Mouse (Mus musculus) cerebellum, adult 9-11 months (tissue): ENCODE results near the gene Srsf9.

Source experiments
- DNase-seq: peaks from one replicate; pipeline ENCODE4 v3.0.0; 2022

Srsf9 gene

DNA sequence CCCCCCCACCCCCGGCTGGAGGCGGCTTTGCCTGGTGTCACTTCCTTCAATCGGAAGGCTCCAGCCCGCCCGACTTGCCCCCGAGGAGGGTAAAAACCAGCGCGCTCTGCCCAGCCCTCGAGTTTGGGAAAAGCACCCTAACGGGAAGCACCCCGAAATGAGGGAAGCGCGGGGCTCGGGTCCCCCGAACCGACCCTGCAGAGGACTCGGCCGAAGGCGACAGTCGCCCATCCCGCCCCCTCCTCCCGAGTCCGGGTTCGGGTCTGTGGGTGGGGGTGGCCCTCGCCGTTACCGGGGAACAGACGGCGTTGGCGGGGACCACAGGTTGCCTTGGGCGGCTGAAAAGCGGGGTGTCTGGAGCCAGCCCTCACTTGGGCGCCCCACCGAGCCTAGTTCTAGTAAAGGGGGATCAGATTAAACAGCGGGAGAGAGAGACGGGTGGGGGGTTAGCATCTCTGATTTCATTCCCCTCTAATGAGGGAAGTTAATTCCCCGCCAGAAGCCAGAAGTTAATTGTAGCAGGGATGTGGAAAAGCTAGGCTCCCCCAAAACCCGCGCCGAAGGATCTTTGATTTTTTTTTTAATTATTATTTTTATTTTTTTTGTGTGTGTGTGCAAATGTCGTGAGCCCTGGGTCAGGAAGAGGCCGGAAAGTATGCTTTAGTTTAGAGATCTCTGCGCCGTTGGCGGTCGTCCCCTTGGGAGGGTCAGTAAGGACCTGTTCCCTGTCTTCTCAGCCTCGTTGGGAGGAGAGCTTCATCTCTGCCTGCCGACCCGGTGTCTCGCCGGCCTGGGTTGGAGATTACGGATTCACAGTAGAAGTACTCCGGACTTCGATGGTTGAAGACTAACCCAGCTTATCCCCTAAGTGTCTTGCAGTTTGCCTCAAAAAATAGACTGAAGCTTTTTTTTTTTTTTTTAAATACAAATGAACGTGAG lies 902 bp downstream of the Srsf9 start:
- peak; percentile 73 for DNase-seq

- no peak for DNase-seq
These were observed 4.0 kb downstream of the Srsf9 start for GRCm38 (mm10) chr5:115330955-115331354.

GRCm38 (mm10) chr5:115333626-115334025 lies 6.6 kb downstream of the Srsf9 start:
- DNase-seq = no peak

GRCm38 (mm10) chr5:115340007-115340406 lies 13.0 kb downstream of the Srsf9 start:
- DNase-seq = no peak

DNA sequence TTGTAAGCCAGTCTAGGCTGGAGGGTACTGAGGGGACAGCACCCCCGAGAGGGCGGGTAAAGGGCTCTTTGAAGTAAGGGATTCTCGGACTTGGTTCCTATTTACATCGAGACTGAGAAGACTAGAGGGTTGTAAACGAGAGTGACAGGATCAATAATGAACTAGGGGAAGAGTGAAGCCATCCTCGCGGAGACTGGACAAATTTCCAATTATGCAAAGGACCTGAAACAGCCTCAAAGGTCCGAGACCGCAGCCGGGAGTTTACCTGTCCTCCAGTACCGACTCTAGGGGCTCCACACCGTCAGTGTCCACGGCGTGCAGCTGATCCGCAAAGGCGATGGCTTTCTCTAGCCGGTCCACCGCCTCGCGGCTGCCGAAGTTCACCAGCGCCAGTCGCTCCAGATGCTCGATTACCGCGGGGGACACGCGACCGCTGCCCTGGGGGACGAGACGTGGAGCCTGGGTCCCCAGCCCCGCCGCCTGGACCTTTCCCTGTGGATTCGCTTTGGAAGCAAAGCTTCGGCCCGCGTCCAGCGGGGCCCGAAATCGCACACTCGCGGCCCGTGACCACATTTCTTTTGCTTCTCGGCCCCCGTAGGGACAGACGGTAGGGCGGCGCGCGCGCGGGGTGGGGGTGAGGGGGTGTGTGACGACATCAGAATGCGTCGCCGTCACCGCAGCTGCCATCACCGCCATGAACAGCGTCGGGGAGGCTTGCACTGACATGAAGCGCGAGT lies 13.8 kb downstream of the Srsf9 start, which contains the start of the genes Gatc and Triap1:
TSS of gene Gatc (minus strand) at position 602 of the 737 bp plus-strand sequence.
TSS of gene Triap1 (plus strand) at position 649 of the 737 bp plus-strand sequence.
- peak; percentile 88 for DNase-seq

DNA sequence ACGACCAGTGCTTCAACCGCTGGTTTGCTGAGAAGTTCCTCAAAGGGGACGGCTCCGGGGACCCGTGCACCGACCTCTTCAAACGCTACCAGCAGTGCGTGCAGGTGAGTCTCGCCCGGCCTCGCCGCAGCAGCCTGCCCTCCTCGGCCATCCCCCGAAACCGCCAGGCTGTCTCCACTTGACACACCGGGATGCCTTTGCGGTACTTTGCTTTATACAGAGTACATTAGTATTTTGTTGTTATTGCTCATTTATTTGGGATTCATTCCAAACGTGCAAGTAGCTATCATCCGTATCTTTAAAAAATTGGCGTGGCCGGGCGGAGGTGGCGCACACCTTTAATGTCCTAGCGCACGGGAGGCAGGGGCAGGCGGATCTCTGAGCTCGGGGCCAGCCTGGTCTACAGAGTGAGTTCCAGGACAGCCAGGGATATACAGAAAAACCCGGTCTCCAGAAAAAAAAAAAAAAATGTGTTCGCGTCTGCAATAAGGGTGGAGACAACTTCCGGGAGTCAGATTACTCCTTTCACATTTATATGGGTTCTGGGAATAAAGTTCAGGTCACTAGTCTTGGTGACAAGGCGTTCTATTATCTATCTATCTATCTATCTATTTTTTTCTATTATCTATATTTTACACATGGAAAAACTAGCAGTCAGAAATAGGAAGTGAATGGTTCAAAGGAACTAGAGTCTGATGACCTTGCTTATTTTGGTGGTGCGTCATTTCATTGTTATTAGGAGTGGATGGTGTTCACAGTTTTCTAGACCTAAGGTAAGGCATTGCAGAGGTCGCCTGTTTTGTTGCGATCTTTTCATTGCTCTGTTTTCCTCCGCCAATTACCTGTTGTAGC lies 14.6 kb downstream of the Srsf9 start:
- DNase-seq = no peak

DNA sequence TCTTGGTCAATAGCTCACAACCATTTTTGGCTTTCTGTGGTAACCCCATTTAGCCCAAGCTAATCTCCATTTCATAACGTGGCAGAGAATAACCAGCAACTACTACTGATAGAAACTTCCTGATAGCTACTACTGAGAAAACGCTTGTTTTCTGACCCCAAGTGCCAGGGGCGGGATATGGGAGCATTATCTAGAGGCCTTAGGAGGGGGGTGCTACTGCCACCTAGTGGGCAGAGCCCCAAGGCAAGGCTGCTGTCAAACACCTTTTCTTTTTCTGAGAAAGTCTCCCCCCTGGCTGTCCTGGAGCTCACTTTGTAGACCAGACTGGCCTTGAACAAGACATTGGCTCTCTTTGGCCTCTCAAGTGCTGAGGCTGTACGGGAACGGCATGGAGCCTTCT lies 20.6 kb downstream of the Srsf9 start:
- DNase-seq = peak; percentile 75

- DNase-seq = peak; percentile 99
These were observed 21.7 kb downstream of the Srsf9 start, which contains the start of gene Cox6a1 for GRCm38 (mm10) chr5:115348546-115349224. Gene Cox6a1, minus strand, starts transcription at chr5:115348981.

DNA sequence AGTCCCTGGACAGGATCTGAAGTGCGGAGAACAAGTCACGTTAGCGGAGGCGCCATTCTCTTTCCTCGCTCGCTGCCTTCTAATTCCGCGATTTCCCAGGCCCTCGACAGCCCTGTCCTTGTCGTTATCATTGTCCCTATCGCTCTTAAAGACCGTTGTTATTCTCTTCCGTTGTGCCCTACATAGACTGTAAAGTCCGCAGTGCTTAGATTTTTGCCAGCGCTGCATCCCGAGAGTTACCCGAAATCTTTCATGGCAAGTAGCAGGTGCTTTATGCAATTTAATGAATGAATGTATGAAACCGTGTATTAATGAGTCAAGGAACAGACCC lies 22.2 kb downstream of the Srsf9 start:
- DNase-seq = no peak

DNA sequence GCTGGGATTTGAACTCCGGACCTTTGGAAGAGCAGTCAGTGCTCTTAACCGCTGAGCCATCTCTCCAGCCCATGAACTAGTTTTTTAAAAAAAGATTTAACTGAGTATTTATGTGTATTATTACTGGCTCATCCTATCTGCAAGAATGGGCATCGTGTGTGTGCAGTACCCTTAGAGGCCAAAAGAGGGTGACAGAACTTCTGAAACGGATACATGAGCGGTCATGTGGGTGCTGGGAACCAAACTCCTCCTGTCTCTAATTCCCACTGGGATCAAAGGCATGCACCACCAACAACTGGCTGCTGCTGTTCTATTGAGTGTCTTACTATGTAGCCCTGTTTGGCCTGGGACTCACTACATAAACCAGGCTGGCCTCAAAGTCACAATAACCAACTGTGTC lies 24.4 kb downstream of the Srsf9 start:
- no peak for DNase-seq

DNA sequence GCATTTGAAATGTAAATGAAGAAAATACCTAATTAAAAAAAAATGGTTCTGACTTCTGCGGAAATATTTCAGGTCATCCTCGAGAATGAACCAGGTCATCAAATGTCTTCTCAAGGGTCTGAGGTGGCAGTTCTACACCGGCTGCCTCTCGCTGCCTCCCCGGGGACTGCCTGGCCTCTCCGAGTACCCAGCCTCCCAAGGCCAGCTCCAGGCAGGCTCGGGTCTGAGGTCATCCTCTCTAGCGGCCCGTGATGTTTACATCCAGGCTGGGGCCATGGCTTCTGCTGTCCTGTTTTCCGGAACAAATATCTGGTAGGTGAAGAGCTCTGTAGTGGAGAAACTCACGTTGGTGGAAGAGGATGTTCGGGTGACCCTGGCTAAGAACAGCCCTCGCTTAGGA lies 28.1 kb downstream of the Srsf9 start:
- DNase-seq = no peak

DNA sequence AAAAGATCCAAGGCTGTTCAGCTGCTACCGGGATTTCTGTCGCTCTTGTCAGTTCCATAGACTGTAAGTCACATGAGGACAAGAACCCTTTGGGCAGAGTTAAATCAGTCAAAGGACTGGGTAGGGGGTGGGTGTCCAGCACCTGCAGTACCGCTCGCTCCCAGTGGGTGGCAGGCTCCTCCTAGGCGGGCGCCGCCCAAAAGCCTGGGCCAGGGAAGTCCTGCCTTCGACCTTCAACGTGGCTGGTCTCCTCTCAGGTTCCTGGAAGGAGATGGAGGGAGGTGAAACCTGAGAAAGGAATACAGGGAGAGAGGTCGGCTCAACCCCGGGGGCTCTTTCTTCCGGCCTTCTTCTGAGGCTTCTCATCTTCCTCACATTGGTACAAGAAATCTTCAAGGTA lies 31.9 kb downstream of the Srsf9 start:
- peak; percentile 71 for DNase-seq

GRCm38 (mm10) chr5:115359438-115359837 lies 32.5 kb downstream of the Srsf9 start:
- no peak for DNase-seq

GRCm38 (mm10) chr5:115359851-115360372 lies 32.9 kb downstream of the Srsf9 start:
- no peak for DNase-seq

- no peak for DNase-seq
These were observed 35.2 kb downstream of the Srsf9 start for GRCm38 (mm10) chr5:115362216-115362615.

DNA sequence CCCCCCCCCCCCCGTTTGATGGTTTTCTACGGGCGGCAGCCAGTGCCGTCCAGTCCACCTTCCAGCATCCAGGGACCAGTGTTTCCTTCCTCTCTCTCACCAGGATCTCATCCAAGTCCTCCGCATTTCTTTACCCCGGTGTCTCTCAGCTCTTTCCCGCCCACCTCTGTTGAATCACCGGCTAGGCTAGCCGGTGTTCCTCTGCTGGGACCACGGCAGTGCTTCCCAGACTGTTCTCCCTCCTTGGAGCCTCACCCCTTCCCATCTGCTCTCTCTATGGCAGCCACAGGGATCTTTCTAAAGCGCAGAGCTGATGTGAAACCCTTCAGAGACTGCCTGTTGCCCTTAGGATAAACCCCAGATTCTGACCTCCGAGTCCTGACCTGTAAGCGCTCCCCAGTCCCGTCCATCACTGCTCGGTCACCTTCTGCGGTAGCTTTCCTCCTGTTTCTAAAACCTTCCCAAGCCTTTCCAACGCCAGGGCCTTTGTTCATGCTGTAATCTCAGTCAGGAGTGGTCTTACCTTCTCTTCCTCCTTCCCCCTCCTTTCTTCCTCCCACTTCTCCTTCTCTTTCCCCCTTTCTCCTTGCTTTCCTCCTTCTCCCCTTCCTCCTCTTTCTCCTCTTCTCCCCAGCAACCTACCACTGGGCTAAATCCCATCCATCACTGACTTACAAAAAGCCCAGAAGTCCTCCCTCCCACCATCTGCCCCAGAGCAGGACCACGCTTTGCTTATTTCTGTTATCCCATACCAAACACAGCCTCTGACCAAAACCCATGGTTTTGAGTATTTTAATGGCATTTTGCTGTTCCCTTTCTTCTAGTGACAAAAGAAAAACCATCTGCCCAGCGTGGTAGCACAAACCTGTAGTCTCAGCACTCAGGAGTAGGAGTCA lies 36.1 kb downstream of the Srsf9 start:
- DNase-seq = no peak

DNA sequence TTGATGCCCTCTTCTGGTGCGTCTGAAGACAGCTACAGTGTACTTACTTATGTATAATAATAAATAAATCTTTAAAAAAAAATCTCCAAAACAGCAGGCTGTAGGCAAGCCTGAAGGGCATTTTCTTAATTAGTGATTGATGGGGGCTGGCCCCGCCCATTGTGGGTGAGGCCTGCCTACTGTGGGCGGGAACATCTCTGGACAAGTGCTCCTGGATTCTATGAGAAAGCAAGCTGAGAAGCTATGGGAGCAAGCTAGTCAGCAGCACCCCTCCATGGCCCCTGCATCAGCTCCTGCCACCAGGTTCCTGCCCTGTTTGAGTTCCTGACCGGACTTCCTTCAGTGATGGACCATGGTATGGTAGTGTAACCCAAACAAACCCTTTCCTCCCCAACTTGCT lies 37.8 kb downstream of the Srsf9 start:
- no peak for DNase-seq

DNA sequence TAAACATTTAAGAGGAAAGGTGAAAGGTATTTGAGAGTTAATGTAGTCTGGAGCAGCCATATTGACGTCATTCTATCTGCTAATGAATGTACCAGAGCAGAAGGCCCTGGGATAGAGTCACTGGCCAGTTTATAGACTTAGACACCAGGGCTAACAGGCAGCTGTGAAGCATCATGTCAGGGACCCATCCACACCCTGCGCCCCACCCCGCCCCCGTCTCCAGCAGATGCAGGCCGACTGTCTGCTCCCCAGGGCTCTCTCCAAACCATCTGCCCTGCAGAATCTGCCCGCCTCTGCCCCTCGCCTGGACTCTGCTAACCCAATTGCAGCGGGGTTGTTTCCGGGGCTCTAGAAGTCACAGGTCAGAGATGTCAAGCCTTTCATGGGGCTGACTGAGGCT lies 44.8 kb downstream of the Srsf9 start:
- DNase-seq = no peak

DNA sequence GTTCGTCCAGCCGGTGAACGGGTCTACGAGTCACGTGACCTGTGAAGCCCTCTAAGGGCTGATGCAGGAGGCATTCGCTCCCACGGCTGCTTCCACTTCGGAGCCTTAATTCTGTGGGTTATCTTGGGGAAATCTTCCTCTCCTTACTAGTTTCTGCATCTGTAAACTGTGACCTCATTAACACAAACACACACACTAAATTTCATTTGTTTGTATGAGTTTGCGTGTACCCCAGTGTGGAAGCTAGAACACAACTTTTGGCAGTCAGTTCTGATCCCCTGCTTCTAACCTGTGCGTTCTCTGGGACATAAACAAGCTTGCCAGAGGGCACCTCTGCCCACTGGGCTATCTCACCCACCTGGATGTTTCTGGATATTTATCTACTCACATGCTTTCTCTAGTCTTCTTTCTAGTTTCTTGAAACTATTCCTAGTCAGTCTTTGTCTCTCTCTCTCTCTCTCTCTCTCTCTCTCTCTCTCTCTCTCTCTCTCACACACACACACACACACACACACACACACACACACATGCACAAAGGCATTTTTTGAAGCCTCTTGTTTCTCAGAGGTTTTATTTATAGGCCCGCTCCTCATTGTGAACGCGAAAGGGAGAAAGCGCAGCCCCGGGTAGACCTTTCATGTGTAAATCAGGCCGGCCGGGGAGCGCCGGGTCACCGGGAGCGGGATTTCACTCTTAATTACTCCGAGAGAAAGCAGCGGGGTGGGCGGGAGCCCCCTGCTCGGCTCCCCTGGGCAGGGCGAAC lies 46.6 kb downstream of the Srsf9 start:
- no peak for DNase-seq

- no peak for DNase-seq
These were observed 47.3 kb downstream of the Srsf9 start for GRCm38 (mm10) chr5:115374204-115374820.
